ENCODE assay signal across 8 mouse cellular contexts in genomic region chr2:25557221-25557963, GRCm38 (mm10). TPM values are rescaled to one million over a fixed set of nuclear protein-coding genes. Genes with fewer than 3 reads are reported as not detected.
DNase-seq lines count a peak whose midpoint lies in the region; ATAC-seq lines count a peak whose summit lies in the region.

TSS of gene Edf1 (plus strand) at chr2:25557847.

- WGBS in forebrain, embryonic 11.5 days: under 1% methylated on average over 54 of the region's 61 CpGs
- under 1% methylated on average over 61 of the region's 61 CpGs for WGBS in heart, embryonic 15.5 days
- under 1% methylated on average over 61 of the region's 61 CpGs for WGBS in liver, embryonic 12.5 days (ENCODE audit: insufficient replicate concordance)

- H3K36me3 ChIP-seq in forebrain, embryonic 11.5 days (ENCODE audit: control insufficient read depth, insufficient read depth, low read length): peaks cover 16% of the 10 kb centered on the region; the same call in 1 of the 2 replicates
- peaks cover 24% of the 10 kb centered on the region for H3K36me3 ChIP-seq in heart, embryonic 15.5 days
- peaks cover 33% of the 10 kb centered on the region for H3K36me3 ChIP-seq in liver, embryonic 12.5 days
- H3K36me3 ChIP-seq in splenic B cell, adult 2 months (ENCODE audit: control insufficient read depth, insufficient read depth, low read length, poor library complexity, severe bottlenecking): peaks cover 1% of the 10 kb centered on the region; the same call in 1 of the 2 replicates

- peak; percentile 83 to 87 for DNase-seq in CD8-positive naive resting alpha-beta T cell, adult 2 months (ENCODE audit: low read depth in 2 of 2, low spot score in 2 of 2)
- peak; percentile 85 for DNase-seq in c-Kit-positive CD71-positive TER-119-negative erythroid progenitor cells, embryonic 14.5 days (ENCODE audit: low read depth)
- DNase-seq in forebrain, embryonic 11.5 days (ENCODE audit: low spot score): peak; percentile 96
- peak; percentile 97 for DNase-seq in kidney, postnatal 14 days
- peak; percentile 90 for DNase-seq in naive thymus-derived CD4-positive, alpha-beta T cell, adult 2 months (ENCODE audit: low read depth)
- DNase-seq in splenic B cell, adult 2 months (ENCODE audit: low read depth, low spot score): peak; percentile 92

- H3K4me2 ChIP-seq in forebrain, embryonic 11.5 days (ENCODE audit: low read depth, low read length, severe bottlenecking): peak within 1 kb of the TSS; percentile 98
- H3K4me2 ChIP-seq in heart, embryonic 15.5 days: peak within 1 kb of the TSS; percentile 93
- H3K4me2 ChIP-seq in liver, embryonic 12.5 days: peak within 1 kb of the TSS; percentile 81

- H3K27ac ChIP-seq in forebrain, embryonic 11.5 days (ENCODE audit: low read depth, low read length): 0 out of 2 replicates have a peak within 1 kb of the TSS, but pooled peaks have one; percentile 18
- H3K27ac ChIP-seq in heart, embryonic 15.5 days: peak within 1 kb of the TSS; percentile 75
- H3K27ac ChIP-seq in liver, embryonic 12.5 days: peak within 1 kb of the TSS; percentile 84

- peak within 1 kb of the TSS; percentile 87 for H3K9ac ChIP-seq in forebrain, embryonic 11.5 days (ENCODE audit: low read length)
- peak within 1 kb of the TSS; percentile 90 for H3K9ac ChIP-seq in heart, embryonic 15.5 days
- H3K9ac ChIP-seq in liver, embryonic 12.5 days: peak within 1 kb of the TSS; percentile 95

- ATAC-seq in forebrain, embryonic 11.5 days (replicated peaks; ENCODE audit: low FRiP score): peak; percentile 98
- peak; percentile 98 for ATAC-seq in heart, embryonic 15.5 days (replicated peaks; ENCODE audit: insufficient number of reproducible peaks, insufficient read depth, low FRiP score, low read depth)
- peak; percentile 98 for ATAC-seq in liver, embryonic 12.5 days

- H3K4me1 ChIP-seq in forebrain, embryonic 11.5 days (replicated peaks; ENCODE audit: control insufficient read depth, insufficient read depth, low read length): peaks cover 9% of the 10 kb centered on the region
- H3K4me1 ChIP-seq in heart, embryonic 15.5 days (replicated peaks): peaks cover 18% of the 10 kb centered on the region
- H3K4me1 ChIP-seq in liver, embryonic 12.5 days: peaks cover 30% of the 10 kb centered on the region

- no peaks in the 10 kb centered on the region for H3K9me3 ChIP-seq in forebrain, embryonic 11.5 days (ENCODE audit: control insufficient read depth, low read length)
- H3K9me3 ChIP-seq in heart, embryonic 15.5 days (replicated peaks): no peaks in the 10 kb centered on the region
- no peaks in the 10 kb centered on the region for H3K9me3 ChIP-seq in liver, embryonic 12.5 days (replicated peaks)

- peak within 1 kb of the TSS; percentile 94 for H3K4me3 ChIP-seq in forebrain, embryonic 11.5 days (ENCODE audit: low read depth, low read length)
- H3K4me3 ChIP-seq in heart, embryonic 15.5 days: peak within 1 kb of the TSS; percentile 81
- H3K4me3 ChIP-seq in liver, embryonic 12.5 days: peak within 1 kb of the TSS; percentile 92

- H3K27me3 ChIP-seq in forebrain, embryonic 11.5 days (ENCODE audit: control insufficient read depth, insufficient read depth, low read length): no peaks in the 10 kb centered on the region
- H3K27me3 ChIP-seq in heart, embryonic 15.5 days: no peaks in the 10 kb centered on the region
- H3K27me3 ChIP-seq in liver, embryonic 12.5 days (replicated peaks): no peaks in the 10 kb centered on the region
- no peaks in the 10 kb centered on the region for H3K27me3 ChIP-seq in splenic B cell, adult 2 months (ENCODE audit: control insufficient read depth, insufficient read depth, low read length, poor library complexity, severe bottlenecking)

RNA-seq across cellular contexts. Expression of gene Edf1, which starts in this region (rescaled TPM):
- polyA plus RNA-seq in forebrain, embryonic 11.5 days (2014; fragmentation: Nextera tagmentation; extraction: Ambion mirVana): 353 and 371 TPM in 2 replicates
- 276 and 289 TPM in 2 replicates for polyA plus RNA-seq in heart, embryonic 15.5 days (2015; fragmentation: Nextera tagmentation; extraction: Ambion mirVana)
- 293 and 311 TPM in 2 replicates for polyA plus RNA-seq in liver, embryonic 12.5 days (2016; fragmentation: Nextera tagmentation; extraction: Ambion mirVana)

Comparison
In these comparisons a context has a peak if more than half of its experiments do, and no peak if none do; other contexts are left out.
1. Peak in every context shown above with its lines: DNase-seq, ATAC-seq, H3K4me3 ChIP-seq and H3K27ac ChIP-seq.
2. H3K27ac ChIP-seq: peak in every context shown above with its lines; median percentile 84 in liver, embryonic 12.5 days; 75 in heart, embryonic 15.5 days; 18 in forebrain, embryonic 11.5 days.